Mouse (Mus musculus): ENCODE results near the gene Tex29. TPM values are rescaled to one million over a fixed set of nuclear protein-coding genes. Genes with fewer than 3 reads are reported as not detected.

The Tex29 gene
- polyA plus RNA-seq, 1 experiment from 2014 or later = not detected

DNA sequence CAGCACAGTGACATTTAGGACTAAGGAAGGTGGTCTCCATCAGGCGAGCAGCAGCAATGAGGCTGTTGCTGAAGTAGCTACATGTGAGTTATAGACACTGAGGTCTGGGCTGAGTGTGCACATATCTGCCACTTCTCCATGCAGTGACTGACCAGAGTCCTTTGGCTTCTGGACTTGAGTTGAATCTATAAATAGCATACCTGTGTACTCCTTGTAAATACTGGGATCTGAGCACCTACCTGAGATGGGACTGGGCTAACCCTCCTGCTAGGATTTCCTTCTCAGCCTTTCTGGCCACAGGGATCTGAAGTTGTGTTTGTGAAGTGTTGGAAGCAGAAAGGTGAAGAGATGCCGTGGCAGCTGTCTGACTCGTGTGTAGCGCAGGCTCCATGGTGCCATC is 7.1 kb upstream of the Tex29 start:
- Histone ChIP-seq H3K27me3 (ENCODE audit: control insufficient read depth, insufficient read depth, low read length) (no peaks in the 10 kb centered on the region), H3K36me3 (replicated peaks; ENCODE audit: control insufficient read depth, insufficient read depth, low read depth, low read length) (no peaks in the 10 kb centered on the region; the same call in 1 of the 2 replicates), H3K4me3 (ENCODE audit: low read depth, low read length) (no peak overlapping the region), H3K9ac (replicated peaks; ENCODE audit: low read length) (no peak overlapping the region), H3K4me2 (ENCODE audit: low read depth, low read length) (no peak overlapping the region), H3K4me1 (ENCODE audit: control insufficient read depth, insufficient read depth, low read length) (no peaks in the 10 kb centered on the region), H3K27ac (replicated peaks; ENCODE audit: low read depth, low read length) (no peak overlapping the region), H3K9me3 (replicated peaks; ENCODE audit: control insufficient read depth, low read length) (no peaks in the 10 kb centered on the region)
- whole genome bisulfite sequencing = 96% methylated on average over 4 of the region's 4 CpGs
- ATAC-seq (replicated peaks; ENCODE audit: insufficient number of reproducible peaks, low FRiP score, low TSS enrichment, low read depth) = no peak
- no peak for DNase-seq (ENCODE audit: low spot score)

DNA sequence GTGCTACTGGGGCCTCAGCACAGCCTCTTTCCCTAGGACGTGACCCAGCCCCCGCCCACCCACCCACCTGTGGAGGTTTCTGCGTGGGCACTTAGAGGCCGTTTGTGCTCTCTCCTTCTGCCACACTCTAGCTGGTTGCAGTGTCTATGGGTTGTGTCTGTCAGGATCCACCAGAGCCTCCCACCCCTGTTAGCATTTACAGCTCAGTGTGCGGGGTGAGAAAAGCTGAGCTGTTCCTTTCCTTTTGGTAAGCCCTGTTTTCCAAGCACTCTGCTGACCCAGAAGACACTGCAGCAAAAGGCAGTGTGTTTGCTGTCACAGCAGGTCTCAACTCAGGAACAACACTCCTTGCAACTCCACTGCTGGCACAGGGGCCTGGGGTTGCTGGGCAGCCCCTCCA is 6.1 kb upstream of the Tex29 start:
- Histone ChIP-seq H3K9me3 (replicated peaks; ENCODE audit: control insufficient read depth, low read length) (no peaks in the 10 kb centered on the region), H3K36me3 (replicated peaks; ENCODE audit: control insufficient read depth, insufficient read depth, low read depth, low read length) (no peaks in the 10 kb centered on the region; the same call in 1 of the 2 replicates), H3K4me2 (ENCODE audit: low read depth, low read length) (no peak overlapping the region), H3K27ac (replicated peaks; ENCODE audit: low read depth, low read length) (no peak overlapping the region), H3K9ac (replicated peaks; ENCODE audit: low read length) (no peak overlapping the region), H3K4me1 (ENCODE audit: control insufficient read depth, insufficient read depth, low read length) (no peaks in the 10 kb centered on the region), H3K27me3 (ENCODE audit: control insufficient read depth, insufficient read depth, low read length) (no peaks in the 10 kb centered on the region), H3K4me3 (ENCODE audit: low read depth, low read length) (no peak overlapping the region)
- DNase-seq (ENCODE audit: low spot score) = no peak
- ATAC-seq (replicated peaks; ENCODE audit: insufficient number of reproducible peaks, low FRiP score, low TSS enrichment, low read depth) = no peak
- 88% methylated on average over 5 of the region's 5 CpGs for WGBS

DNA sequence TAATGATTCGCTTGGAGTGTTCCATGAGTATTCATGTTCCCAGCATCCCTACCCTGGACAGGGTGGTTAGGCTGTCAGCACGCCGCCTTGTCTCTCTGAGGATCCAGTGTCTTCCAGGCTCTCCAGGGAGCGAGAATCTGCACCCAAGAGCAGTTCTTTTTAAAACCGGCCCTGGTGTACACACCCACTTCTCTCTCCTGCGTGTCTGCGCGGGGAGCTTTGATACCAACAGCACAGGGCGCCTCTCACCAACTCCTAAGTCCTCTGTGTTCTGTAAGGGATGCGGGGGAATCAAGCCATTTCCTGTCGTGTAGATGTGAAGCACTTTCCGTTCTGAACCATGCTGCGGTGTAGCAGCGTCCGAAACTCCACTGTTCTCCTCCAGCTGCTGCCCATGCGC is 5.6 kb upstream of the Tex29 start:
- Histone ChIP-seq H3K9me3 (replicated peaks; ENCODE audit: control insufficient read depth, low read length) (no peaks in the 10 kb centered on the region), H3K27me3 (ENCODE audit: control insufficient read depth, insufficient read depth, low read length) (no peaks in the 10 kb centered on the region), H3K4me2 (ENCODE audit: low read depth, low read length) (no peak overlapping the region), H3K27ac (replicated peaks; ENCODE audit: low read depth, low read length) (no peak overlapping the region), H3K4me3 (ENCODE audit: low read depth, low read length) (no peak overlapping the region), H3K36me3 (replicated peaks; ENCODE audit: control insufficient read depth, insufficient read depth, low read depth, low read length) (no peaks in the 10 kb centered on the region; the same call in 1 of the 2 replicates), H3K4me1 (ENCODE audit: control insufficient read depth, insufficient read depth, low read length) (no peaks in the 10 kb centered on the region), H3K9ac (replicated peaks; ENCODE audit: low read length) (no peak overlapping the region)
- ATAC-seq (replicated peaks; ENCODE audit: insufficient number of reproducible peaks, low FRiP score, low TSS enrichment, low read depth) (no peak), DNase-seq (ENCODE audit: low spot score) (no peak)
- WGBS = 91% methylated on average over 16 of the region's 16 CpGs

DNA sequence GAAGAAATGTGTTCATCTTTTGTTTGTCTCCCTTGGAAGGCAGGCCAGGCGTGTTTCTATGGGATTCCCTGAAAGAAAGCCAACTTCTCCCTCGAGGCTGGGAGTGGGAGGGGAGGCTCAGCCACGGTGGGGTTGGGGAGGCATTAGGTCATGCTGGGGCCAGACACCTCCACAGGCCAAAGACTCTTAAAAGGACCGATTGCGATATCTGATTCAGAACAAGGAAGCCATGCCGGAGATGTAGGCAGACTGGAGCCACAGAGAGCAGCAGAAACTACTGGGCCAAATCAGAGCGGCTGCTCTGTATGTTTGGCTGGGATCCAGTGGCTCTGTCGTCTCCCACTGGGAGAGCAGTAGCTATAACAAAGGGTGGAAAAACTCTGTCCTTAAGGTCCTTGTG is 1.3 kb downstream of the Tex29 start:
- no peaks in the 10 kb centered on the region for H3K9me3 ChIP-seq (replicated peaks; ENCODE audit: control insufficient read depth, low read length)
- H3K4me1 ChIP-seq (ENCODE audit: control insufficient read depth, insufficient read depth, low read length) = no peaks in the 10 kb centered on the region
- H3K4me3 ChIP-seq (ENCODE audit: low read depth, low read length) = no peak overlapping the region
- no peak for ATAC-seq (replicated peaks; ENCODE audit: insufficient number of reproducible peaks, low FRiP score, low TSS enrichment, low read depth)
- no peak overlapping the region for H3K27ac ChIP-seq (replicated peaks; ENCODE audit: low read depth, low read length)
- H3K27me3 ChIP-seq (ENCODE audit: control insufficient read depth, insufficient read depth, low read length) = no peaks in the 10 kb centered on the region
- no peaks in the 10 kb centered on the region for H3K36me3 ChIP-seq (replicated peaks; ENCODE audit: control insufficient read depth, insufficient read depth, low read depth, low read length)
- no peak for DNase-seq (ENCODE audit: low spot score)
- H3K4me2 ChIP-seq (ENCODE audit: low read depth, low read length) = no peak overlapping the region
- no peak overlapping the region for H3K9ac ChIP-seq (replicated peaks; ENCODE audit: low read length)
- WGBS = 48% methylated on average over 8 of the region's 8 CpGs

DNA sequence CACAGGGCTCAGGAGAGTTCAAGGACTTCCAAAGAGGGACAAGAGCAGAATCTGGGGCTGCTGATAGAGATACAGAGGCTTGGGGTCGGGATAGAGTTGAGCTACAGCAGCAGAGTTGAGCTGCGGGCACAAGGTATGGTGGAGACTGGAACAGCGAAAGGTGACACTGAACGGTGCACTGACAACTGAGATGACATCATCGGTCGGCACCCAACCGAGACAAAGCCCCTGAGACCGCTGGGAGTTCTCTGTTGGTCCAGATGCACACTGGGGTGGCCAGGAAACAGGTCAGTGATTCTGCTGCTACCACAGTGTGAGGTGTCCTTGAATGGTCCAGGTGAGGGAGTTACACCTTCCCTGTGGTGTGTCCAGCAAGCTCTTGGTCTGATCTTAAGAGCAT is 2.5 kb downstream of the Tex29 start:
- Histone ChIP-seq H3K27me3 (ENCODE audit: control insufficient read depth, insufficient read depth, low read length) (no peaks in the 10 kb centered on the region), H3K9me3 (replicated peaks; ENCODE audit: control insufficient read depth, low read length) (no peaks in the 10 kb centered on the region), H3K4me1 (ENCODE audit: control insufficient read depth, insufficient read depth, low read length) (no peaks in the 10 kb centered on the region), H3K4me3 (ENCODE audit: low read depth, low read length) (no peak overlapping the region), H3K4me2 (ENCODE audit: low read depth, low read length) (no peak overlapping the region), H3K36me3 (replicated peaks; ENCODE audit: control insufficient read depth, insufficient read depth, low read depth, low read length) (no peaks in the 10 kb centered on the region), H3K27ac (replicated peaks; ENCODE audit: low read depth, low read length) (no peak overlapping the region), H3K9ac (replicated peaks; ENCODE audit: low read length) (no peak overlapping the region)
- DNase-seq (ENCODE audit: low spot score) (no peak), ATAC-seq (replicated peaks; ENCODE audit: insufficient number of reproducible peaks, low FRiP score, low TSS enrichment, low read depth) (no peak)
- WGBS = 82% methylated on average over 8 of the region's 8 CpGs

DNA sequence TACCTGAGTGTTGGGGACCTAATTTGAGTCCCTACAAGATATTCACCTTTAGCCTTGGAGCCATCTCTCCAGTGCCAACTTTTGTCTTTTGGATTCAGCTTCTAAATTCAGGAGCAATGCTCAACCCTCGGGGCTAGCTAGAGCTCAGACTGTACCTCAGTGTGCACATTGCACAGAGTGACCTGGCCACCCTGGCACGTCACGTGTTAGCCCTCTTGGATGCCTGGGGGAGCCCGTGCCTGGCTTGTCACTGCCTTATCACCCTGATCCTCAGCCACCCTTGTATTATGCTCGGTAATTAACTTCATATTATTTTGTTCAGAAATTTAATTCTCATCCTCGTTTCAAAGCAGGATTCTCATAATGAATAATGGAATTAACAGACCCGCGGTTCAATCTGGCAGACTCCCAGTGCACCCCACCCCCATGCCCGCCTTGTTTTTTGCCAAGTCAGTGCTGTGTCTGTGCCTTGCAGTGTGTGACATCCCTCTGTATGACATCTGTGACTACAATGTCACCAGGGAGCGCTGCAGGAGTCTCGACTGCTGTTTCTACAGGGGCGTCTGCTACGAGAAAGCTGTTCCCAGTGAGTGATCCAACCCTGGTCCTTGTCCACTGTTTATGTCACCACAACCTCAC is 3.5 kb downstream of the Tex29 start:
- ATAC-seq (replicated peaks; ENCODE audit: insufficient number of reproducible peaks, low FRiP score, low TSS enrichment, low read depth) (no peak), DNase-seq (ENCODE audit: low spot score) (no peak)
- WGBS = 84% methylated on average over 13 of the region's 13 CpGs
- Histone ChIP-seq H3K27ac (replicated peaks; ENCODE audit: low read depth, low read length) (no peak overlapping the region), H3K9me3 (replicated peaks; ENCODE audit: control insufficient read depth, low read length) (no peaks in the 10 kb centered on the region), H3K4me1 (ENCODE audit: control insufficient read depth, insufficient read depth, low read length) (no peaks in the 10 kb centered on the region), H3K9ac (replicated peaks; ENCODE audit: low read length) (no peak overlapping the region), H3K4me2 (ENCODE audit: low read depth, low read length) (no peak overlapping the region), H3K4me3 (ENCODE audit: low read depth, low read length) (no peak overlapping the region), H3K27me3 (ENCODE audit: control insufficient read depth, insufficient read depth, low read length) (no peaks in the 10 kb centered on the region), H3K36me3 (replicated peaks; ENCODE audit: control insufficient read depth, insufficient read depth, low read depth, low read length) (no peaks in the 10 kb centered on the region)

DNA sequence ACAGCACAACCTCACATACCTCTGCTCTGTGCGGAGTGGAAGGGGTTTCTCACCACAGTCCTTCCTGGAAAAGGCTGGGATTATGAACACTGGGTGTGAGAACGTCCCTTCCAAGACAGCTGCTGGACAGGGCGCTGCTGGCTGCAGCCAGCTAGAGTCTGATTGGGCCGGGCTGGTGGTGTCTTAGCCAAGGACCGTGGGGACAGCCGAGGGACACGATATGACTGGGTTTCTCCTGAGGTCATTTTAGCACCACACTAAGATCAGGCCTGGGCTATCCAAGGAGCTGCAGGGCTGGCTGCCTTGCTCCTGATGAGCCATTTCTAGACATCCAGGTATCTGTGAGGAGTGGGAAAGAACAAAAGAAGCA is 4.0 kb downstream of the Tex29 start:
- no peaks in the 10 kb centered on the region for H3K9me3 ChIP-seq (replicated peaks; ENCODE audit: control insufficient read depth, low read length)
- H3K4me3 ChIP-seq (ENCODE audit: low read depth, low read length) = no peak overlapping the region
- no peak overlapping the region for H3K9ac ChIP-seq (replicated peaks; ENCODE audit: low read length)
- 84% methylated on average over 7 of the region's 7 CpGs for WGBS
- H3K4me1 ChIP-seq (ENCODE audit: control insufficient read depth, insufficient read depth, low read length) = no peaks in the 10 kb centered on the region
- H3K27ac ChIP-seq (replicated peaks; ENCODE audit: low read depth, low read length) = no peak overlapping the region
- H3K36me3 ChIP-seq (replicated peaks; ENCODE audit: control insufficient read depth, insufficient read depth, low read depth, low read length) = no peaks in the 10 kb centered on the region
- DNase-seq (ENCODE audit: low spot score) = no peak
- H3K27me3 ChIP-seq (ENCODE audit: control insufficient read depth, insufficient read depth, low read length) = no peaks in the 10 kb centered on the region
- no peak for ATAC-seq (replicated peaks; ENCODE audit: insufficient number of reproducible peaks, low FRiP score, low TSS enrichment, low read depth)
- no peak overlapping the region for H3K4me2 ChIP-seq (ENCODE audit: low read depth, low read length)

DNA sequence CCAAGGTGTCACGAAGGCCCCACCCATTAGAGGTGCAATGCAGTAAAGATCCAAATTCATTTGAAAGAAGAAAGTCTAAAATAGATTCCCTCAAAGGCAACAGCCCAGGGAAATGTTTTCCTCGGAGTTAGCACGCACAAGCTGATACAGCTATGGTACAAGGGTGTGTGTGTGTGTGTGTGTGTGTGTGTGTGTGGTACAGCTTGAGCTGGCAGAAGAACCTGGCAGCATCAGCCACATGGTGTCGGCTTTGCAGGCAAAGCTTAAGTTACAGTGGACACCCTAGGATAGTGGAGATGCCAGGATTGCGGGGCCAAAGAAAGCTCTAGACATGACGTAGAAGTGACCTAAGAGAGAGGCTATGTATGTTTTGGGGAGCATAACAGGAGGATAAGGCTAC is 6.5 kb downstream of the Tex29 start:
- H3K9ac ChIP-seq (replicated peaks; ENCODE audit: low read length) = no peak overlapping the region
- H3K9me3 ChIP-seq (replicated peaks; ENCODE audit: control insufficient read depth, low read length) = no peaks in the 10 kb centered on the region
- WGBS = 93% methylated on average over 6 of the region's 6 CpGs
- no peak overlapping the region for H3K4me3 ChIP-seq (ENCODE audit: low read depth, low read length)
- H3K27ac ChIP-seq (replicated peaks; ENCODE audit: low read depth, low read length) = no peak overlapping the region
- H3K4me2 ChIP-seq (ENCODE audit: low read depth, low read length) = no peak overlapping the region
- DNase-seq (ENCODE audit: low spot score) (no peak), ATAC-seq (replicated peaks; ENCODE audit: insufficient number of reproducible peaks, low FRiP score, low TSS enrichment, low read depth) (no peak)
- H3K36me3 ChIP-seq (replicated peaks; ENCODE audit: control insufficient read depth, insufficient read depth, low read depth, low read length) = no peaks in the 10 kb centered on the region
- no peaks in the 10 kb centered on the region for H3K4me1 ChIP-seq (ENCODE audit: control insufficient read depth, insufficient read depth, low read length)
- H3K27me3 ChIP-seq (ENCODE audit: control insufficient read depth, insufficient read depth, low read length) = no peaks in the 10 kb centered on the region

Measured in embryonic facial prominence, embryonic 11.5 days (tissue).